Mouse (Mus musculus) testis, adult 2 months (tissue): Measurements from ENCODE around the gene Ppm1h.

ENCODE experiments used
- CTCF ChIP-seq: fragments of 200-500 bp; IDR thresholded peaks from 2 replicates; pipeline ENCODE4 v1.5.1; 2012; ENCODE audit warnings: low read depth, mild to moderate bottlenecking, inconsistent platforms, low read length, moderate library complexity; ENCODE audit not compliant: control insufficient read depth, insufficient read depth, insufficient replicate concordance
- POLR2A ChIP-seq: fragments of 200-500 bp; IDR thresholded peaks from 2 replicates; pipeline ENCODE4 v1.6.1; 2012; ENCODE audit warnings: low read depth, mild to moderate bottlenecking, inconsistent platforms, low read length, moderate library complexity; ENCODE audit not compliant: control insufficient read depth

DNA sequence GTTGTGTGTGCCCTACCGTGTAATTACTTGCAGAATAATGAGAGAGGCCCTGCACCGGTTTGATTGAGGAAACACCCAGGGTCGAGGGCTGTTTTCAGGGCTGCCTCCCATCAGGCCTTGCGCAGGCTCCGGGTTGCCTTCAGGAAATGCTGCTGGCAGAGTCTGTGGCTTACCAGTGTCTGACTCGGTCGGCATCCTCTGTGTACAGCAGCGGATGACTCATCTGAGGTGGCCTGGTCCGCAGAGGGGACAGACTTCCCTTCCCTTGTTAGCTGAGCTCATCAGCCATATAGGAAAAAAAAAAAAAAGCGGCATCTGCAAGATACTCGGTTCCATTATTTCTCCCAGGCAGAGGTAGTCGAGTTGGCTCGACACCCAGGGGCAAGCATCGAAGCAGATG, 136.5 kb downstream of the Ppm1h start:
- TF ChIP-seq CTCF (no peak), POLR2A (no peak)
